Mouse (Mus musculus) spleen, adult 12 weeks (tissue): ENCODE data around the gene Rcan2.

Experiments used
- DNase-seq: peaks from one replicate; pipeline ENCODE4 v3.0.0; 2022; ENCODE audit warnings: low spot score

Gene Rcan2

GRCm38 (mm10) chr17:44023842-44024241 is 222.7 kb downstream of the Rcan2 start:
- no peak for DNase-seq

GRCm38 (mm10) chr17:44025011-44025410 is 223.9 kb downstream of the Rcan2 start:
- DNase-seq: no peak

DNA sequence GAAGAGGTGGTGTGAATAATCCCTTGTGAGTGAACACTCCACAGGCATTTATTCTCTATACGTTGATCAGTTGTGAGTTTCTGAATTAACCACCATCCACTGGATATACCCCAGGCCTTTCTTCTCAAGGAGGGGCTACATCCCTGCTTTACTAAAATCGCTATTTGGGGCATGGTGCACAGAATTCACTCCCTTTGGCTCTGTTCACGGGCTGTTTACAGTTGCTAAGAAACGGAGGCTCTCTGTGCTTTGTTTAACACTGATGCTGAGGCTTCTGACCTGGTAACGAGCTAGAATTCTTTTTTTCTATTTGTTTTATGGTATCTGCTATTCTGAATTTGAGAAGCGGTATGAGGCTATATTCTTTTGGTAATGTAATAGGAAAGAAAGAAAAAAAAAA is 224.8 kb downstream of the Rcan2 start:
- DNase-seq: no peak

- DNase-seq: no peak
These were observed 225.2 kb downstream of the Rcan2 start for GRCm38 (mm10) chr17:44026378-44026777.

DNA sequence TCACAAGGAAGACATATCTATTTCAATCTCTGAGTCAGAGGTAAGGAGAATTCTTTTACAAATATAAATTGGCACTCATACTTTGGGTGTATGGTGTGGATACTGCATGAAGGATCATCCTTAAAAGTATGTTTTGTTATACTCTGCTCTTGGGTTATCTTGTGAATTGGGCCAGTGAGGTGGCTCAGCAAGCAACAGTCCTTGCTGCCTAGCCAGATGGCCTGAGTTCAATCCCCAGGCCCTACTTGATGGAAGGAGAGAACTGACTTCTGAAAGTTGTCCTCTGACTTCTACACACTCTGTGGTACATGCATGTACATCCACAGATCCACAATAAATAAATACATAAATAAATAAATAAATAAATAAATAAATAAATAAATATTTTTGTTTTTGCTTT is 225.6 kb downstream of the Rcan2 start:
- DNase-seq: no peak

GRCm38 (mm10) chr17:44027311-44027710 is 226.2 kb downstream of the Rcan2 start:
- no peak for DNase-seq

GRCm38 (mm10) chr17:44029616-44030015 is 228.5 kb downstream of the Rcan2 start:
- DNase-seq: no peak

GRCm38 (mm10) chr17:44030776-44031587 is 229.8 kb downstream of the Rcan2 start:
- DNase-seq: no peak

DNA sequence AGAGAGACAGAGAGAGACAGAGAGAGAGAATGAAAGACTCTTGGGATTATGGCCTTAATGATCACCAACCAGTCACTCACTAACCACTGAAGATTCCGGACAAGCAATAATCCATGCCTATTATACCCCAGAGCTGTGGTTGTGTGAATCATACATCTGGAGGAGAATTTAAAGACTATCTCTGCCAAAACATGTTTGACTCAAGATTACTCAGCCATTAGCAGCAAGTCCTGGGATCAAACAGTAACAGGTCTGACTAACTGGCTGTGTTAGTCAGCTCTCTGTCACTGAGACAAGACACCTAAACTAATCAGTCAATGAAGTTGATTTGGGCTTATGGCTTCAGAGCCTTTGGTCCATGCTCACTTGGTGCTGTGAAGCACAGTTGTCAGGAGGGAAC is 233.9 kb downstream of the Rcan2 start:
- DNase-seq: no peak

DNA sequence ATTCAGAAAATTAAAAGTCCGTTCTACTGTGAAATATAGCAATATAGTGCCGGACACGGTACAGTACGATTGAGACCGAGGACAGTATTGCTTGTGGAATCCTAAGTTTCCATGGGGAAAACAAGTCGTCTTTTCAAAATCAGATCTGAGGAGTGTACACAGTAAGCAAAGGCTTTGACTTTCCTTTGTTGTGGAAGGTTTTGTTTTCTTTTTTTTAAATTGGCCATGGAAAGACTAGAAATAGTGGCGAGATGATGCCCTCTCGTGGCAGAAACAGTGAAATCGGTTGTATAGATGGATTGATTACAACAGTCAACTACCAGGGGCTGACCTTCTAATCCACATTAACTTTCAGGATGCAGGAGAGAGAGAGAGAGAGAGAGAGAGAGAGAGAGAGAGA is 237.5 kb downstream of the Rcan2 start:
- DNase-seq: no peak

- DNase-seq: no peak
These were observed 239.3 kb downstream of the Rcan2 start for GRCm38 (mm10) chr17:44040449-44040848.

- no peak for DNase-seq
These were observed 241.2 kb downstream of the Rcan2 start for GRCm38 (mm10) chr17:44042301-44042700.

GRCm38 (mm10) chr17:44042861-44043260 is 241.7 kb downstream of the Rcan2 start:
- DNase-seq: no peak

DNA sequence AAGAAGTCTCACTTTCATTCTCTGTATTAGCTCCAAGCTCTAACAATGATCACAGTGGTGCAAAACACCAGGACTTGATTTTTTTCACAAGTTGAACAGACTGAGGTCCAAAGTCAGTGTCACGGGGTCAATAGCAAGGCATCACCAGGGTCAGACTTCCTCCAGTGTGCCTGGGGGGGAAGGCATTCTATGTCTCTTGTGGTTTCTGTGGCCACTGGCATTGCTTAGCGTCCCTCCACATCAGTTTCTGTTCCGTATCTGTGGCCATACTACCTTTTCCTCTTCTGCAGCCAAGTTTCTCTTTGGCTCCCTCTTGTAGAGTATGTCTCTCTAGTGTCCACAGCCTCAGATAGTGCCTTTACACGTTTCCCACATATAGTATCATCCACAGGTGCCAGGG is 252.3 kb downstream of the Rcan2 start:
- DNase-seq: no peak

DNA sequence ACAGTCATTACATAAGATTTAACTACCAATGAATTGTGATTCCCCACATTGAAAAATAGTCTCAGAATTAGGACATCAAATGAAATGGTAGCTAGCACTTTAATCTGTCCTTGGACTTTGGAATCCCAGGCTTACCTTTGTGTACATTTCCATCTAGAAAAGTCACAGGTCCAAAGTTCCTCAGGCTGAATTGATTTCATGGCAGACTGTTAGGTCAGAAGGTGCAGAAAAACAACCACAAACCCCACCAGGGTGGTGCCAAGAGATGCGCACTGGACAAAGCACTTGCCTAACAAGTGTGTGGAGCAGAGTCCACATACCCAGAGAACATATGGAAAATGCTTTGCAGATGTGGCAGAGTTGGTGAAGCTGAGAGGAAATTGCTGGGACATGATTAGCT is 256.0 kb downstream of the Rcan2 start:
- DNase-seq: no peak

- DNase-seq: no peak
These were observed 257.0 kb downstream of the Rcan2 start for GRCm38 (mm10) chr17:44058145-44058544.

DNA sequence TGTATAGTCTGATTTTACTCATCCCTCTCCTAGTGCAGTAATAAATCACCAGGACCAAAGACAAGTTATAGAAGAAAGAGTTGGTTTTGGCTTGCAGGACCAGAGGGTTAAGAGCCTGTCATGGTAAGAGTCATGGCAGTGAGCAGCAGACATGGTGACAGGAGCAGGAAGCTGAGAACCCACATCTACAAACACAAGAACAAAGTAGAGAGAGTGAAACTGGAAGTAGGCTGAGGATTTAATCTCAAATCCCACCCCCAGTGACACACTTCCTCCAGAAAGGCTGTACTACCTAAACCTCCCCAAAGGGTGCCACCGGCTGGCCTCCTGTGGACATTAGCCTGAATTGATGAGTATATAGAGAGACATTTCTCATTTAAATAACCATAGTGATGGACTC is 259.6 kb downstream of the Rcan2 start:
- DNase-seq: no peak

DNA sequence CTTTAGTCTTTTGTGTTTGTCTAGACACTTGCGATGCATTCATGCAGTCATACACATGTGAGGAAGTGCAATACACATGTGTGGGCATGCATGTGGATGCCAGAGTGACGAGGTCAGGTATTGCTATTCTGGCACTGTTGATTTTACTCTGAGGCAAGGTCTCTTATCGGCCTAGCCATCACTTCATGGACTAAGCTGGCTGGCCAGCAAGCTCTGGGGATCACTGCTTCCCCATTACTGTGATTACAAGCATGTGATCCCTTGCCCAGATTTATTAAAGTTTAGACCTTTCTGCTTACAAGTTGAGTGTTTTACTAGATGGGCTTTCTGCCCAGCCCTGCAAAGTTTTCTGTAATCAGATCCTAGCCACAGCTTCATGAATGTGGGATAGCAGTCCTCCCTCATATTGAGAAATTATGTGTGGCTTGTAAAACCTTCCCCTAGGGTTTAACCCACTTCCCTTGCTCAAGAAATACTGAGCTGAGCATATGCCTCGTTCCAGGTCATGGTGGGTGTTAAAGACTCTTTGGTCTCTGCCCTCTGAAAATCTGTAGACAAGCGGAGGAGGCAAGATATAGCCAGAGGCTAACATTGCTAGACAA is 260.2 kb downstream of the Rcan2 start:
- DNase-seq: no peak

- no peak for DNase-seq
These were observed 267.7 kb downstream of the Rcan2 start for GRCm38 (mm10) chr17:44068876-44069275.

- DNase-seq: no peak
These were observed 270.5 kb downstream of the Rcan2 start for GRCm38 (mm10) chr17:44071680-44072079.

DNA sequence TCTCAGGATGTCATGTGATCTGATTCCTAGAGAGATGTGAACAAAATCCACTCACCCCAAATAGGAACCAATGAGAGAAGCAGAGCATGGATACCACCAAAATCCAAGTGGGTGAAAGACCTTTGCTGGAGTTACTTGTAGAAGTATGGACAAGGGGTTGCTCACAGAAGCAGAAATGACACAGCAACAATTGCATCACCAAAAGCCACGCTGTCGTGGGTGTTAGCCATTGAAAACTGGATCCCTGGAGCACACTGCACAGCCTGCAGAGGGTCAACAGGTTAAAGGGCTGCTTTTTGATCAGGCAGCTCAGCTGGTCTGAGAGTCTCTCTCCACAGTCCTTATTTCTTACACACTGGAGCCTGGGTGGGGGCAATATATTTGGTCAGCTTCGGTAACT is 274.4 kb downstream of the Rcan2 start:
- DNase-seq: no peak

GRCm38 (mm10) chr17:44076051-44076680 is 275.0 kb downstream of the Rcan2 start:
- no peak for DNase-seq

GRCm38 (mm10) chr17:44077146-44077842 is 276.1 kb downstream of the Rcan2 start:
- no peak for DNase-seq
